Mouse (Mus musculus) intestine, embryonic 15.5 days (tissue): ENCODE results near the gene Ttn. TPM values are rescaled to one million over a fixed set of nuclear protein-coding genes. Genes with fewer than 3 reads are reported as not detected.
"Not testable (repeated sequence)": the region's sequence is repeated elsewhere in the genome, so short reads cannot be mapped to it uniquely, and the experiment has no call there.

ENCODE experiments used
- ATAC-seq: fragments of 200-750 bp; cut with Nextera tagmentation; 2 replicates; pipeline ENCODE4 v1.8.0; 2017; ENCODE audit warnings: moderate TSS enrichment, moderate library complexity
- H3K27ac ChIP-seq: fragments of 300-500 bp; sonication (generic); 2 replicates; pipeline ENCODE4 v1.5.1; 2015; ENCODE audit warnings: mild to moderate bottlenecking, inconsistent platforms
- H3K27me3 ChIP-seq: fragments of 300-500 bp; sonication (generic); replicated peaks from 2 replicates; pipeline ENCODE4 v1.6.1; 2015; ENCODE audit warnings: inconsistent platforms
- H3K36me3 ChIP-seq: fragments of 300-500 bp; sonication (generic); 2 replicates; pipeline ENCODE4 v1.6.1; 2015; ENCODE audit warnings: inconsistent platforms
- H3K4me1 ChIP-seq: fragments of 300-500 bp; sonication (generic); replicated peaks from 2 replicates; pipeline ENCODE4 v1.6.1; 2015; ENCODE audit warnings: inconsistent platforms
- H3K4me2 ChIP-seq: fragments of 300-500 bp; sonication (generic); replicated peaks from 2 replicates; pipeline ENCODE4 v1.6.1; 2015; ENCODE audit warnings: mild to moderate bottlenecking, inconsistent platforms
- H3K4me3 ChIP-seq: fragments of 300-500 bp; sonication (generic); replicated peaks from 2 replicates; pipeline ENCODE4 v1.5.1; 2015; ENCODE audit warnings: inconsistent platforms
- H3K9ac ChIP-seq: fragments of 300-500 bp; sonication (generic); 2 replicates; pipeline ENCODE4 v1.6.1; 2015; ENCODE audit warnings: inconsistent platforms
- H3K9me3 ChIP-seq: fragments of 300-500 bp; sonication (generic); 2 replicates; pipeline ENCODE4 v1.6.1; 2016; ENCODE audit warnings: inconsistent platforms
- WGBS: fragments of 180-500 bp; shearing (Covaris S2); methylation state at CpG from one replicate; pipeline ENCODE4 v1.1.7; 2015; 5-methylcytosine and 5-hydroxymethylcytosine counted together
- polyA plus RNA-seq: library from polyadenylated mRNA; unstranded; fragments of >200 nt; fragmentation: Nextera tagmentation; extraction: Ambion mirVana; gene quantifications from 2 replicates; pipeline ENCODE4 v1.2.1, GENCODE M21; 2015

The Ttn gene
- polyA plus RNA-seq: 0.76 and 1.3 TPM in 2 replicates

- no peak within 1 kb of the TSS for H3K9ac ChIP-seq
Observed at GRCm38 (mm10) chr2:76982391-76983145, at the start of gene Ttn. Ttn (minus strand) TSS chr2:76982547.

DNA sequence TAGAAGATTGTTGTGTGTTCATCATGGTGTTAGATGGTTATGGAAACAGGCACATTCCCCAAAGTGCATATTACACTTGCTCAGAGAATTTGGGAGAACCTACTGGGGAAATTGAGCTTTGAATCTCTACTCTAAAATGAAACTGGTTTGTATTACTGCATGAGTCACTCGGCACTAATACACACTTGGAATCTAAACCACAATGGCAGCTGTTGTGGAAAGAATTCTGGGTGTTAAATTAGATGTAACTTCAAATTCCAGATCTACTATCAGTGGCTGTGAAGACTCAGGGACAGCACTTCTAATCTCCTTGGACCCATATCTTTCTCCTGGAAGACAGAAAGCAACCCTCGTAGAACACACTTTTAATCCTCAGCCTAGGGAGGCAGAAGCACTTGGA, 38.3 kb upstream of the Ttn start:
- no peaks in the 10 kb centered on the region for H3K4me1 ChIP-seq
- no peak overlapping the region for H3K4me3 ChIP-seq
- no peaks in the 10 kb centered on the region for H3K27me3 ChIP-seq
- H3K4me2 ChIP-seq: no peak overlapping the region
- H3K27ac ChIP-seq: no peak overlapping the region
- no peaks in the 10 kb centered on the region for H3K36me3 ChIP-seq
- ATAC-seq: no peak
- H3K9me3 ChIP-seq: no peaks in the 10 kb centered on the region
- H3K9ac ChIP-seq: no peak overlapping the region
- 83% methylated on average over 2 of the region's 2 CpGs for WGBS

More at GRCm38 (mm10) chr2:76982391-76983145, at the start of gene Ttn:
- Histone ChIP-seq H3K4me2 (no peak within 1 kb of the TSS), H3K4me1 (no peaks in the 10 kb centered on the region), H3K27ac (no peak within 1 kb of the TSS), H3K9me3 (no peaks in the 10 kb centered on the region), H3K36me3 (no peaks in the 10 kb centered on the region), H3K27me3 (no peaks in the 10 kb centered on the region), H3K4me3 (no peak within 1 kb of the TSS)
- no peak for ATAC-seq
- 84% methylated on average over 18 of the region's 18 CpGs for WGBS

- 69% methylated on average over 4 of the region's 4 CpGs for WGBS
- Histone ChIP-seq H3K36me3 (no peaks in the 10 kb centered on the region), H3K27ac (no peak overlapping the region), H3K4me1 (no peaks in the 10 kb centered on the region), H3K4me3 (no peak overlapping the region), H3K4me2 (no peak overlapping the region), H3K27me3 (no peaks in the 10 kb centered on the region), H3K9me3 (no peaks in the 10 kb centered on the region), H3K9ac (no peak overlapping the region)
- ATAC-seq: no peak
Observed at GRCm38 (mm10) chr2:77017735-77018134, 35.4 kb upstream of the Ttn start.

DNA sequence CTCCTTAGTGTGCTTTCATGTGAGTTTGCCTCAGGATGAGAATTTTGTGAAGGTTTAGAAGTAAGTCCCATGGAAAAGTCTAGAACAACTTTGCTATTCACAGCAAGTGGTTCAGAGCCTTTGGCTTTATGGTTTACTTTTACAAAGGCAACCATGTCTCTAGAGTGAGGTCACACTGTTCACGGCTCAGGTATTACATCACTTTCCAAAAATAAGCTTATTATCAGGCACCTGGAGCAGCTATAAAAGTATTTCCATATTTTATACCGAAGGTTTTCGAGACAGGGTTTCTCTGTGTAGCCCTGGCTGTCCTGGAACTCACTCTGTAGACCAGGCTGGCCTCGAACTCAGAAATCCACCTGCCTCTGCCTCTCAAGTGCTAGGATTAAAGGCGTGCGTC, 31.1 kb upstream of the Ttn start:
- not testable (repeated sequence) for H3K4me2 ChIP-seq, ATAC-seq, H3K27ac ChIP-seq, H3K9me3 ChIP-seq, H3K4me3 ChIP-seq, H3K27me3 ChIP-seq, H3K36me3 ChIP-seq, H3K9ac ChIP-seq, H3K4me1 ChIP-seq
- WGBS: 90% methylated on average over 6 of the region's 6 CpGs

GRCm38 (mm10) chr2:77011981-77012380, 29.6 kb upstream of the Ttn start:
- WGBS: 73% methylated on average over 5 of the region's 5 CpGs

GRCm38 (mm10) chr2:77007015-77007414, 24.7 kb upstream of the Ttn start:
- 81% methylated on average over 7 of the region's 7 CpGs for whole genome bisulfite sequencing

More at GRCm38 (mm10) chr2:77011981-77012380, 29.6 kb upstream of the Ttn start:
- ATAC-seq: no peak
- H3K27ac ChIP-seq: no peak overlapping the region
- no peak overlapping the region for H3K4me3 ChIP-seq
- no peaks in the 10 kb centered on the region for H3K4me1 ChIP-seq
- H3K36me3 ChIP-seq: no peaks in the 10 kb centered on the region
- H3K4me2 ChIP-seq: no peak overlapping the region
- no peaks in the 10 kb centered on the region for H3K27me3 ChIP-seq
- no peaks in the 10 kb centered on the region for H3K9me3 ChIP-seq
- no peak overlapping the region for H3K9ac ChIP-seq

GRCm38 (mm10) chr2:77003148-77003547, 20.8 kb upstream of the Ttn start:
- H3K9ac ChIP-seq: no peak overlapping the region
- H3K36me3 ChIP-seq: no peaks in the 10 kb centered on the region
- no peak overlapping the region for H3K4me3 ChIP-seq
- no peak overlapping the region for H3K27ac ChIP-seq
- no peaks in the 10 kb centered on the region for H3K27me3 ChIP-seq
- H3K9me3 ChIP-seq: no peaks in the 10 kb centered on the region
- WGBS: 68% methylated on average over 2 of the region's 2 CpGs
- H3K4me2 ChIP-seq: no peak overlapping the region
- H3K4me1 ChIP-seq: no peaks in the 10 kb centered on the region
- ATAC-seq: no peak

More at GRCm38 (mm10) chr2:77007015-77007414, 24.7 kb upstream of the Ttn start:
- no peaks in the 10 kb centered on the region for H3K4me1 ChIP-seq
- no peaks in the 10 kb centered on the region for H3K36me3 ChIP-seq
- no peaks in the 10 kb centered on the region for H3K27me3 ChIP-seq
- H3K27ac ChIP-seq: no peak overlapping the region
- no peak for ATAC-seq
- H3K9me3 ChIP-seq: no peaks in the 10 kb centered on the region
- H3K9ac ChIP-seq: no peak overlapping the region
- H3K4me3 ChIP-seq: no peak overlapping the region
- H3K4me2 ChIP-seq: no peak overlapping the region

DNA sequence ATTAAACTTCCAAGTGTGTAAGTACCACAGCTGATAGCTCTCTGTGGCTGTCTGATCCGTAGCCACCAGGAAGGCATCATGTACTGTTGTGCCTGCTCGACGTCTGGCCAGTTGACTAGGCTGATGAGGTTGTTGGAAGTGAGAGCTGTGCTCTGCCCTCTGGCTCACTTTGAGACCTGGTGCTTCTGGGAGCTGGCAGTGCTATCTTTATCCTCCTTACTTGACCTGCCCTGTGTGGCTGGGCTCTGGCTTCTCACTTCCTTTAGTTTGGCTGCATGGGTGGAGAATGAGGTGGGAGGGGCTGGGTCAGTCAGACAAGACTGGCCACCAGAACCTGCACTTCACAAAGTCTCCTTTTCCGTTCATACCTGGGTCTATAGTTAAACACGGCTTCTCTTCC, 16.0 kb upstream of the Ttn start:
- Histone ChIP-seq H3K36me3 (no peaks in the 10 kb centered on the region), H3K9ac (no peak overlapping the region), H3K4me2 (no peak overlapping the region), H3K27ac (no peak overlapping the region), H3K4me1 (no peaks in the 10 kb centered on the region), H3K27me3 (no peaks in the 10 kb centered on the region), H3K4me3 (no peak overlapping the region), H3K9me3 (no peaks in the 10 kb centered on the region)
- ATAC-seq: no peak
- 56% methylated on average over 5 of the region's 5 CpGs for WGBS

GRCm38 (mm10) chr2:76992493-76993201, 10.3 kb upstream of the Ttn start:
- no peaks in the 10 kb centered on the region for H3K9me3 ChIP-seq
- H3K27me3 ChIP-seq: no peaks in the 10 kb centered on the region
- no peaks in the 10 kb centered on the region for H3K36me3 ChIP-seq
- H3K4me3 ChIP-seq: no peak overlapping the region
- no peak overlapping the region for H3K27ac ChIP-seq
- 66% methylated on average over 5 of the region's 5 CpGs for WGBS
- H3K9ac ChIP-seq: no peak overlapping the region
- H3K4me1 ChIP-seq: no peaks in the 10 kb centered on the region
- no peak overlapping the region for H3K4me2 ChIP-seq
- no peak for ATAC-seq

DNA sequence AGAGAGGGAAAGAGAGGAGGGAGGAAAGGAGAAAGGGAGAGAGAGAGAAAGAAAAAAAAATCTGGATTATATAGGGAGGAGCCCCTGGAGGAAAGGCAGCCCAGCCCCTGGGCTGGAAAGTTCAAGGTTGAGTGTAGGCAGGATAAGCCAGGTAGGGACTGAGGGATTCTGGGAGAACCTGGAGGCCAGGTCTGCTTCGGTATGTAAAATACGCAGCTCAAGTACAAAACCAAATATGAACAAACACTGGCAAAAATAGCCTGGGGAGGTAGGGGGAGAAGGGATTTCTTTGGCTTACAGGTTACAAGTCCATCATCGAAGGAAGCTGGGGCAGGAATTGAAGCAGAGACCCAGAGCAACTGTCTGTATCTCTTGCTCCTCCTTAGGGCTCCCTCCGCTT, 5.0 kb upstream of the Ttn start:
- H3K4me2 ChIP-seq: no peak overlapping the region
- no peaks in the 10 kb centered on the region for H3K36me3 ChIP-seq
- no peaks in the 10 kb centered on the region for H3K4me1 ChIP-seq
- no peaks in the 10 kb centered on the region for H3K27me3 ChIP-seq
- H3K27ac ChIP-seq: no peak overlapping the region
- WGBS: 81% methylated on average over 4 of the region's 4 CpGs
- H3K9ac ChIP-seq: no peak overlapping the region
- no peaks in the 10 kb centered on the region for H3K9me3 ChIP-seq
- 0 out of 2 replicates have a peak, but pooled peaks have one; percentile 31 for ATAC-seq
- H3K4me3 ChIP-seq: no peak overlapping the region

DNA sequence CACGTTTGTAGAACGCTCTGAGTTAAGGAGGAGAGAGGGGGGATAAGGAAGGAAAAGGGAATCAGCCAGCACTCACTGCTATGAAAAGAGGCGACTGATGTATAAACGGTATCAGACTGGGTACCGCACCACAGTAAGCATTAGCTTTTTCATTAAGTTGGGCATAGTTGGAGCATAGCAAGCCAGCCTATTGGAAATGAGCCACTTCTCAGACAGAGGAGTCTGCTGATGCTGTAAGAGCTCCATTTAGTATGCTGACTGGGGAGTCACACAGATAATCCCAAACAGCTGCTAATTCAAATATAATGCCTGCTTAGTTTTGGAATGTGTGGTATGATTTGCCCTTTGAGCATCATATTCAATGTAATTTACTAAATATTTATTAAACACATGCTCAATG, 2.0 kb upstream of the Ttn start:
- Histone ChIP-seq H3K27ac (no peak overlapping the region), H3K9ac (no peak overlapping the region), H3K9me3 (no peaks in the 10 kb centered on the region), H3K27me3 (no peaks in the 10 kb centered on the region), H3K4me3 (no peak overlapping the region), H3K36me3 (no peaks in the 10 kb centered on the region), H3K4me2 (no peak overlapping the region), H3K4me1 (no peaks in the 10 kb centered on the region)
- WGBS: 77% methylated on average over 5 of the region's 5 CpGs
- no peak for ATAC-seq

DNA sequence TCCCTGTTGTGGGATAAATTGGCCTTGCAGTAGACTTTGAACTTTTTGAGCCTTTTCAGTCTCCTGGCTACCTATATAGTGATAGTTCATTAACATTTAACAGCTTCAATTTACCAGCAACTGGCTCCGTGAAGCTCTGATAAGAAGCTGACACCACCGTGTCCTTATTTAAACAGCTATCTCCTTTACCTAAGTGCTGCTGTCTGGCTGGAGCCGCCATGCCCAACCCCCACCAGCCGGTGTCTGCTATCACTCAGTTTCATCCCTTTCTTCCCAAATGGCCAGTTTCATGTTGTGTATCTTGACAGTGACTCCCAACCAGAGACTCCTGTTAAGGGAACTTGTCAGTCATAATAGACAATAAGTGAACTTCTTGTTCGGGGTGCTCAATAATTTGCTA, 1.3 kb upstream of the Ttn start:
- peak; percentile 34; the same call in 1 of the 2 replicates for ATAC-seq
- no peaks in the 10 kb centered on the region for H3K36me3 ChIP-seq
- WGBS: 25% methylated on average over 5 of the region's 5 CpGs
- H3K9ac ChIP-seq: no peak overlapping the region
- no peak overlapping the region for H3K4me3 ChIP-seq
- H3K4me1 ChIP-seq: no peaks in the 10 kb centered on the region
- no peak overlapping the region for H3K4me2 ChIP-seq
- H3K27me3 ChIP-seq: no peaks in the 10 kb centered on the region
- no peaks in the 10 kb centered on the region for H3K9me3 ChIP-seq
- no peak overlapping the region for H3K27ac ChIP-seq

DNA sequence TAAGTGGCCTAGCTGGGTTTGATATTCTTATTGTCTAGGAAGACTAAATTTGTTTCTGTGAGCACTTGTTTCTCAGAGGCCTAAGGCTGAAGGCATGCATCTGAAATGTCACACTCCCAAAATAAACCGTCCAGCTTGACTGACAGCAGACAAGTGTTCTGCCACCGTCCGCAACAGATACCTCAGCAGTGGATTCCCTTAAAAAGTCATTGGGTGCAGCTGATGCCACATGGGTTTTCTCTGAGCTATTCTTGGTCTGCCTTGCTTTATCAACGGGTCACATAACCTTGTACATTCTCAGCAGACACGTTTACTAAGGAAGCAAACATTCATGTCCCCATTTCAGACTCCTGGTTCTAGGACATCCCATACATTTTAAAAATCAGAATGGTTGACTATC, 630 bp downstream of the Ttn start:
- H3K9ac ChIP-seq: no peak overlapping the region
- H3K4me1 ChIP-seq: no peaks in the 10 kb centered on the region
- no peaks in the 10 kb centered on the region for H3K36me3 ChIP-seq
- H3K9me3 ChIP-seq: no peaks in the 10 kb centered on the region
- no peaks in the 10 kb centered on the region for H3K27me3 ChIP-seq
- H3K4me3 ChIP-seq: no peak overlapping the region
- 69% methylated on average over 5 of the region's 5 CpGs for WGBS
- no peak overlapping the region for H3K27ac ChIP-seq
- ATAC-seq: no peak
- no peak overlapping the region for H3K4me2 ChIP-seq
